Mouse (Mus musculus): ENCODE results near the gene Bank1.

GRCm38 (mm10) chr3:136325783-136326182 is at the start of gene Bank1:
- no peak for TF ChIP-seq CTCF (IDR thresholded peaks at IDR 0.05; ENCODE audit: low read depth, low read length)
- TF ChIP-seq GATA1 (IDR thresholded peaks at IDR 0.05; ENCODE audit: borderline replicate concordance, low read length) = no peak
- no peak for TF ChIP-seq POLR2AphosphoS5 (IDR thresholded peaks at IDR 0.05; ENCODE audit: insufficient replicate concordance, low read depth, low read length)
- no peak for TF ChIP-seq TAL1 (conservative IDR thresholded peaks at IDR 0.05; ENCODE audit: low read depth, low read length)
- TF ChIP-seq GATA2 (IDR thresholded peaks at IDR 0.05; ENCODE audit: borderline replicate concordance, low read depth, low read length) = no peak
